Mouse (Mus musculus): Measurements from ENCODE around the gene Fbxl7.
"Not testable (repeated sequence)": the region's sequence is repeated elsewhere in the genome, so short reads cannot be mapped to it uniquely, and the experiment has no call there.

The Fbxl7 gene

DNA sequence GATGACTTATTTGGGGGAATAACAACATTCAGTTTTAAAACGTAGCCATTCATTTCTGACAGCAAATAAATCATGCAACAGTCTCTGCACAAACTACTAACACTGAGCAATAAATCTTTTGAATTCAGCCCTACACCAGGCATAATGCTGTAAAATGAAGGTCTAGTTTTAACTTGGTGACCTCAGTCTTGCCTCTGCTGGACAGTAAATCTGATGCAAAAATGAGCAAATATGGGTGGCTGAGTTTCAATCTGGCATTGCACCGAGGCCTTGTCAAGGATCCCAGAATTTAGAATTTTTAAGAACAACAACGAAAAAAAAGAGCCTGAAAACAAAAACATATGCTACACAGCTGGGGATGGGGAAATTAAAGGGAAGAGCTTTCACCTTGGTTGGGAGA lies 85.8 kb downstream of the Fbxl7 start:
- no peak for DNase-seq (ENCODE audit: low read depth, low spot score)

DNA sequence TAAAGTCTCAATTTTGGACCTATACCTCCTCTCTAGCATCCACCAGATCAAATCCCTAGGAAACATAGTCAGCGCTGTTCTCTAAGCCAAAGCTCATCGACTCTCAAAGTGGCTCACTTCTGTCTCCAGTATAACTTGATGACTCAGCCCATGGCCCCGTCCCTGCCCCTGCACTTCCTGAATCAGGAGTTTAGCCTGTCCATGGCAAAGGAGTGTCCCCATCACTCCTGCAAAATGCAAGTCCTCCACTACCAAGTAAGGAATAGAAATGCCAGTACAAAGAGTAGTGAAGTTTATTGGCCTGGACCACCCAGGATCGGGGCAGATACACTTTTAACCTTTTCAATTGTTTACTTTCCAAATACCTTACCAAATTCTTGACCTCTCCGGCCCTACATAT lies 91.3 kb downstream of the Fbxl7 start:
- DNase-seq (ENCODE audit: low read depth, low spot score) = no peak

DNA sequence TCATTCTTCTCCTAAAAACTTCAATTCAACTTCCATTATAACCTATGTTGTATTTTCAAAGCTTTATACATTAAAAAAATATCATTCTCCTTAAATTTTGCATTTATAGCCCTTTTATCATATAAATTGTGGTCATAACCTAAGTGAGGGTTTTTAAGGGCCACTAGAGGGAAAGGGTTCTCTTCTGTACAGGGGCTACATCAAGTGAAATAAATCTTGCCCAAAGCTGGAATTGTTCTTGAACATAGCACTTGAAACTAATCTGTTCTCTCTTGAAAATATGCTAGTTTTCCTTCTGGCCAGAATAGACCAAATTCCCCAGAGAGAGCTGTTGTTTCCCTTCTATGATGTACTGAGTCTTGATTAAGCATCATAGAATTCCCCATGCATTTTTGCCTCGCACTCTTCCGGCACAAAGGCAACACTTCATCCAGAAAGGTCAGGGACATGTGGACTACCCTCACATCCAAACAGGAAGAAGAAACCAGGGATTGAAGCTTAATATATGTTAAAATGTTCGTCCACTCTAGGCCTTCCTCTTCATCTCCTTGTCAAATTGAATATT lies 95.8 kb downstream of the Fbxl7 start:
- DNase-seq (ENCODE audit: low read depth, low spot score) = no peak

DNA sequence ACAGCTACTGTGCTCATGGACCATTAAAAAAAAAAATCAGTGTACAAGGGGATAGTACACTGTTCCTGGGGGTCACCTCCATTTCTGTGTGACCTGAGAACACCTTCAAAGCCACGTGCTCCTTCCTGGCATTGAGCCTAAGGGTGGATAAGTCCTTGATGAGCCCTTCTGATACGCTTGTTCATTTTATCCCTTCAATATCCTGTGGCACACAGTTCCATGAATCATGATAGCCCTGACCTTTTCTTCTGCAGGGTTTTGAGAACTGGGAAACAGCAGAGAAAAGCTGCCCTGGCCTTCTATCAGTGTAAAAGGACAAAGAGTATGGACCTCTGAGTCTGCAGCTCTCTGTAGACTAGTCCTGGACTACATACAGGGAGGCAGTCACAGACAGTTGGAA lies 99.4 kb downstream of the Fbxl7 start:
- no peak for DNase-seq (ENCODE audit: low read depth, low spot score)

DNA sequence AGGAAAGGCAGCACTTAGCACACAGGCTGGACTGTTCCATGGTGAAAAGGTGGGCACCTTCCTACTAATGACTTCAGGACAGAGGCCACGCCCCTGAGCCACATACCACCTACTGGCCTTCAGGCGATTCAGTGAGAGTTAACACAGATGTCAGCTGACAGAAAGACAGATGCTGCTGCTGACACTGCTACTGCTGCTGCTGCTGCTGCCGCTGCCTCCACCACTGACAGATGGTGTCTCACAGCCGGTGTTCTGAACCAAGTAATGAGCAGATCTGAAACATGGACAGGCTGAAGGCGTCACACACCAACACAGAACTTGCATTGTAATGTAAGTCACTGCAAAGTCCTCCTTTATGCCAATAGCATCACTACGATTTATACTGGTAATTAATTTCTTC lies 99.9 kb downstream of the Fbxl7 start:
- DNase-seq (ENCODE audit: low read depth, low spot score) = no peak

DNA sequence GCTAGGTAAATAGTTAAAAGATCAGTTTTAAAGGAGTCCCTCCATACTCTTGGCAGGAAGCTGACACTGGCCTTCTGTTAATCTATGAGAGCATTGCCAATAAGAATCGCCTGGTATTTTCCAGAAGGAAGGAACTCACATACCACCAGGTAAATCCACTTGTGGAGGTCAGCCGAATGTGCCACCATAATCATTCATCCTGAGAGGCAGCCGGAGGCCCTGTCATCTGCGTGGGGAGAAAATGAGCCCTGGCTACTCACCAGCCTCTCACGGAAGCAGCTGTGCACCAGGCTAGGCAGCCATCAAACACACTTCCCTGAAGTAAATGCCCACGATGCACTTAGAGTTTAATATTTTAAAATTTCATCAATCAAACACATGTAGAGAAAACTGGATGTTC lies 108.2 kb downstream of the Fbxl7 start:
- DNase-seq (ENCODE audit: low read depth, low spot score) = no peak

DNA sequence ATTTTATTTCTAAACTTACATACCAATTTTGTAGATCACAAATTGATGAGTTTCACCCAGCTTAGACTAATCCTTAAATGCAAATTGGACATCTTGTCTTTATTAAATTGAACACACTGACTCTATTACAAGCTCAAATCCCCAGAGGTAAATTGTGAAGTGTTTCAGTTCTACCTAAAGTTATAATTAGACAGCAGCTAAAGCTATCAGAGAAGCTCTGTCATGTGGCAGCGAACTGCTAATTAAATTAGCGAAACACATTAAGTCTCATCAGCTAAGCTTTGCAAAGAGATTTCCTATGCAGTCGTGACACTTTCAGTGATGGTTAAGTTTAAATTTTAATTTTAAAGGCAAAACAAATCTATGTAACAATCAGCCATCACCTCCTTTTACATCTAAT lies 114.8 kb downstream of the Fbxl7 start:
- DNase-seq (ENCODE audit: low read depth, low spot score) = no peak

DNA sequence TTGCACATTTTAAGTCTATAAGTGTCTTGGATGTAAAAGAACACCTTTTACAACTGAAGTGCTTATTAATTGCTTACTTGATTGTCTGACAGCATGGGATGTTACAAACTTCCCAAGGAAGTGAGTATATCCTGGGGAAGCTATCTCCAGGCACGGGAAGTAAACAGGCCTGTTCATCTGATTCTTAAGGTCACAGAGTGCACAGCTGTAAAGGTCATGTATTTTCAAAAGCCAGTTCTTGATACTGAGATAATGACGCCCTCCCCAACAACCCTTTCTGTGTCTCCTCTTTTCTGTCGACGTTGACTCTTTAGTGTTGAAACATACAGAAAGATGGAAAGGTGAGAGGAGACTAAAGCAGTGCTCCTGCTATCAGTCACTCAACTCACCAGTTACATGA lies 116.3 kb downstream of the Fbxl7 start:
- DNase-seq (ENCODE audit: low read depth, low spot score) = no peak

DNA sequence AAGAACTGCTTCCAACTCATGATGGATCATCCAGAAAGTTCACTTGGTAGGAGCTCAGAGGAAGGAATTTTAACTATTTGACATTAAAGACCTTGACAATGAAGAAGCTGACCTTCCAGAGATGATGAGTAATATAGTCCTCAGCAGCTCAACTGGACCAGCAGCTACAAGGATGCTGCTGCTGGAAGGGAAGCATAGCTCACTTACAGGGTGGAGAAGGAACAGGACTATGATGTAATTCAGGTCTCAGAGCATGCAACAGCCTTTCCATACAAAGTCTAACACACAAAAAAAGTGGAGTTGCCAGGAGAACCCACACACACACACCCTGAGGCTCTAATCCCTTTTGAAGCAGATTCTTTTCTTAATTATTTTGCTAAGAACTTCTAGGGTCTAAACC lies 119.7 kb downstream of the Fbxl7 start:
- no peak for DNase-seq (ENCODE audit: low read depth, low spot score)

DNA sequence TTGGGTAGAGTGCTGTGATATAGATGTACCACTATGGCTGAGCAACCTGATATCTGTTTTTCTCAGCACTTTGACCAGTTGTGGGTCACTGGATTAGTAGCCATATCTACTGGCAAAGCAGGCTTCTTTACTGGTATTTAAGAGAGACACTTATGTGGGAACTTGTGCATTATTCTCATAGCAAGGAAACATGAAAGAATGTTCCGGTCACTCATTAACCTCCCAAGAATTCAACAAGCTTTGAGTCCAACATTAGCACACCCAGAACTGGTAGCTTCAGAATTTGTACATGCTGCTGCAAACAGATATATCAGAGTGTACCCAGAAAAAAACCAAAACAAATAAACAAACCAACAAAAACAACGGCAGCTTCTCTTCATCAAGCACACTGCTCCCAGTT lies 120.5 kb downstream of the Fbxl7 start:
- DNase-seq (ENCODE audit: low read depth, low spot score) = no peak

DNA sequence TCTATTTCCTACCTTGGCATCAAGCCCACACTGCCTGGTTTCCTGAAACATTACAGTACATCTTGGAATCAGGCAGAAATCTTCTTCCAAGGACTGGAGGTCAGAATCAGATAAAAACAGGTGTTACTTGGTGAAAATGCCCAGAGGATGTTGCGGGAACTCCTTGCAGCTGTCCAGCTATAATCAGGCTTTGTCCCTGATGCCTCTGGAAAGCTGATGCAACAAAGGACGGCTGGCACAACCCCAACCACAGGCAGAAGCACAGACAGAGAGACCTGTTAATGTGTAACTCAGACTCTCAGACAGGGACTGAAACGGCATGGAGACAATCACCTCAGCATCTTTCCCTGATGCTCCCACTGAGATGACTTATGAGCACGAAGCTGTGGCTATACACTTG lies 133.7 kb downstream of the Fbxl7 start:
- no peak for DNase-seq (ENCODE audit: low read depth, low spot score)

DNA sequence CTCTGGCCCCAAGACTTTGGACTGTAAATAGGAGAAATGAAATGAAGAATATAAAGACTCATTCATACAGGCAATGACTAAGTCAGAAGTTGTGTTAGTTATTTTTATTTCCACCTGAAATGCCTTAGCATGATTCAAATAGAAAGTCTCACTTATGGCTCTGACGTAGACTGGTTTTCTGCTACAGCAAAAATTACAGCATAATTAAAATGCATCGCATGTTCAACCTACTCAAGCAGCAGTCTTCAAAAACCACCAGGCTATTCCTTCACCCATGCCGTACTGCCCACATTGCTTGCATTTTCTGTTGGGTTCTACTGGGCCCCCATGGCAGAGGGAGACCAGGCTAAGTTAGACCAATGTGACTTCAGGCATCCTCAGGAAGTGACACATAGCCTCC lies 146.9 kb downstream of the Fbxl7 start:
- no peak for DNase-seq (ENCODE audit: low read depth, low spot score)

DNA sequence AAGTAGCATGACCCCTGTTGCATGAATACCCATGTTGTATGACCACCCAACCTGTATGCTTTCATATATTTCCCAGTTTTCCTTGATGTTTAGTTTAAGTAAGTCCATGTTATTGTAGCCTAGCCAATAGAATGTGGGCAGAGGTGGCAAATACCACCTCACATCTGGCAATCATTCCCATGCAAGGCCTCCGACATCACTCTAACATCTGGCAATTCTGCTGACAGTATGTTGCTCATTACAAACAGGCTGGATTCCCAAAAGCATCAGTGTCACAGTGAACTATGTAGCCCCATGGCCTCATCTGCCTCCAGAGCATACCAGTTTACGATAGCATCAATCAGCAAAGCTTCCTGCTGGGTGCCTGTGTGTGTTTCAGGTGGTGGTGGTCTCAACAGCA lies 163.0 kb downstream of the Fbxl7 start:
- DNase-seq (ENCODE audit: low read depth, low spot score) = no peak

DNA sequence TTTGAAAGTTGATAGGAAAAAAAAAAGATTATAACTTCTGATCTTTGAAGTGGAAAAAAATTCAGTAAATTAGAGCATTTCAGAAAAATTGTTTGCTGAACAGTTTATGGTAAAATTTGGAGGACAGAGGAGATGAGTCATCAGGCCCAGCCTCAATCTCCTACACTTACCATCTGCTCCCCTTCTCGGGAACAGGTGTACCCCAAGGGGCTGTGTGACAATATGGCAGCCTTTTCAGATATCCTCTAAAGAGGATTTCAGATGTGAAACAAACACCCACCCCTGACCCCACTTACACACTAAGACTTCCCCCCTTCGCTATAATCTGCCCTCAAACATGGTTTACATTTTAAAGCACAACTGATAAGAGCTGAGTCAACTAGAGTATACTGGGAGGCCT lies 164.6 kb downstream of the Fbxl7 start:
- DNase-seq (ENCODE audit: low read depth, low spot score) = no peak

DNA sequence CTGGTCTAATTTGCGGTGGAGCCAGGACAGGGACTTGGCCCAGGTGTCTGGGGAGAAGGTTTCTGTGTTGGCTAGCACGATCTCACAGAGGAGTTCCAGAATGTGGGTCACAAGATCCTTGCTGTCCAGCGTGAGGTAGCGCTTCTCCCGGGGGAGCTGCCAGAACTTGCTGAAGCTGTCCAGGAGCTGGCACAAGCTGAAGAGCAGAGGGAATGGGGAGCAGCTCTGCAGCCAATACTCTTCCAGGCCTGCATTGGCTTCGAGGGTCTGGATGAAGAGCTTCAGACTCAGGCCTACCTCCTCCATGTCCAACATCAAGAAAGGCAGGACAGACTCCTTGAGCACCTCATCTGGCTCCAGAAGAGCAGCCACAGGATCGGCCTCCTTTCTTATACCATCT lies 166.0 kb downstream of the Fbxl7 start:
- not testable (repeated sequence) for DNase-seq (ENCODE audit: low read depth, low spot score)

DNA sequence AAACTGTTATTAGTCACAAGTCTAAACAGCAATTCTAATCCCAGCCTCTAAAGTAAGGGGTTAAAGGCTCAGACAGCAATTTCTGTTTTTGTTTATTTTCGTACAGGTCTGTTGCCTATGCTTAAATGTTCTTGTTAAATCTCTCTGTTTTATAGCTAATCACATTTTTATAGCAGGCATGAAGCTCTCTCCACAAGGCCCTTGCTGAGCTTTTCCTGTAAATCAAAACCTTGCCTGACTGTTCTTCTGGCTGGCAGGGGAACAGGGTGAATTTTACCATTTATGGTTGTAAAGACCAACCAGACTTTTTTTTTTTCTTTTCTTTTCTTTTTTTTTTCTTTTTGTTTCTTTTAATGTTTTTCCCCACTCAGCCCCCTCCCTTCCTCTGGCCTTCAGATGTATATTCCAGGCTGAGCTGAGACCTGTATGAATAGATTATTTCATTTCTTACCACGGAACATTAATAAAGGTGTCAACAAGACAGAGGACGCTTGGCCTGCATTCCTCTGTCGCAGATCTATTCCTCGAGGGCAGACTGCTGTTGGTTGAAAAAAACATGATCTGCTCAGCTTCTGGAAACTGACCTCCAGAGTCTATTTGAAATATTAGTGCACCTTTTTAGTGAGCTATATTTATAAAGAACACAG lies 176.9 kb downstream of the Fbxl7 start:
- DNase-seq (ENCODE audit: low read depth, low spot score) = no peak

DNA sequence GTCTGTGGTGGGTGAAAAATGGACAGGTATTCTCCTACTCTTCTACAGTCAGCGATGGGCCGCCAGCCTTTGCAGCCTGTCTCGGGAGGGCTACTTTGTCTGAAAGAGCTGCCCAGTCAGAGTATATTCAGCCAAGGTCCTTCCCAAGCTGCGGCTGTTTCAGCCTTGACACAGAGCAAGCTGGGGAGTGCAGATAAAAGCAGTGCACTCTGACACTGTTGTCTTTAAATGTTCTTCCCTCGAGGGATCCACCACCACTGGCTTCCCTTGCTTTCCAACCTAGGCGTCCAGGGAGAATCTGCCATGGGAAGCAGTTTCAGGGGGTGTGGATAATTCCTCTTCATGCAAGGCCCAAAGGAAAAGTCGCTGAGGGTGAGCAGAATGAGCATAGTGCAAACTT lies 177.4 kb downstream of the Fbxl7 start:
- DNase-seq (ENCODE audit: low read depth, low spot score) = no peak

DNA sequence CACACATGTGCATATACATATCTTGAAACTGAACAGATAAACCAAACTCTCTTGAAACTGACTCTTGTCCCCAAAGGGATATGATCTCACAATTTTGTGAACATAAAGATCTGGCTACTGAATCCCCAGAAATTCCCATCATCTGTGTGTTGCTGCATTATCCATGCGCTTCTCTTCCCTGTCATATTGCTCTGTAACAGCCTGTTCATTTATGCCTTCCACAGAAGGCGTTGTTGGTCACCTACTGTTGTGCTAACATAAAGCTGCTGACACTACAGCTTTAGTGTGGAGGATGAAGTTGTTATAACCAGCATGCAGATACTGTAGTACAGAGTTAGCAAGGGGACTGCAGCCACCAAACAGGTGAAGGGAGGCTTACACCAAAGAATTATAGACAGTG lies 179.2 kb downstream of the Fbxl7 start:
- DNase-seq (ENCODE audit: low read depth, low spot score) = no peak

DNA sequence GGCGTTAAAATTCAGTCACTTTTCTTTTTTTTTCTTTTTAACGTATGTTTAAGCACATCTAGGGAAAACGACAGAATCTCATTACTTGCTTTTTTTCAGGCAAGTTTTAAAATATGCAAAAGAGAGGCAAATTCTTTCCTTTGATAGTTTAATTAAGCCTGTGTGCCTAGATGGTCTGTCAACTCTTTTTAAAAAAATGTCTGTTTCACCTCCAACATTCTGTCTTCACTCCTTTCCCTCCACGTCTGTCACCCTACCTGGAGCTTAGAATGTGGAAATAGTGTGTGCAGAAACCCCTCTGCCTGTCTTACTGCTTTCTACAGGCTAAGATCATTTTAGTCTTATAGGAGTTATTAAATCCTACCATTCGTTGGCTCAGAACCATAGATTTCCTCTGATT lies 179.7 kb downstream of the Fbxl7 start:
- DNase-seq (ENCODE audit: low read depth, low spot score) = no peak

DNA sequence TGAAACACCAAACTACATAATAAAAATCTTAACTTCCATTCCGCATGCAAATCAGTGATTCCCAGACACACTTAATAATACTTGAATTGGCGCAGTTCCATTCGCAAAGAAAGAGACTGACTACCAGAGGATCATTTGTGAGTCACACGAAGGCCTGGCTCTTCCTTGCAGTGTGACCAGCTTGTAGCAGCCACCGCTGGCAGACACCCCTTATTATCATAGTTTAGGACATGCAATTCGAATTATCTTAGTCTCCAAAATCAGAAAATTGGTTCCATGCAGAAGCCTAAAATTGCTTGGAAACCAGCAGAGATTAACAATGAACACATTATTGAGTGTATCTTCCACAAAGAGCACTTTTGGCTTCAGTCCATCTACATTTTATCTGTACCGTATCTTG lies 183.1 kb downstream of the Fbxl7 start:
- no peak for DNase-seq (ENCODE audit: low read depth, low spot score)

DNA sequence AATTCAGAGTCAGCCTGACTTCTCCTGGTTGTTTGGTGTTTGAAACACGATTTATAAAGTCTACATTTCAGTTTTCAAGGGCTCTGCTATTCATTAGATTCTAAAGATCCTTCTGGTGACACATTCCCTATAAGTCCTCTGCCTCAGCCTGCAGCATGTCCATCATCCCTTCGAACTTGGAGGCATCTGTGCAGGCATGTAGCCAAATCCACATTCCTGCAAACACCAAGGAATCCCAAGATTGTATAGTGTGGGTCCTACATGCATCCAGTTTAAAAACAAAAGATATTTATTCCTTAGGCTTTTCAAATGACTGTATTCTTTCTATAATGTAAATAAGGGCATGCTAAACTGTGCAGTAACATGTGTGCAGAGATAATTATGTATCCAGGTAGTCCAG lies 190.4 kb downstream of the Fbxl7 start:
- DNase-seq (ENCODE audit: low read depth, low spot score) = no peak

DNA sequence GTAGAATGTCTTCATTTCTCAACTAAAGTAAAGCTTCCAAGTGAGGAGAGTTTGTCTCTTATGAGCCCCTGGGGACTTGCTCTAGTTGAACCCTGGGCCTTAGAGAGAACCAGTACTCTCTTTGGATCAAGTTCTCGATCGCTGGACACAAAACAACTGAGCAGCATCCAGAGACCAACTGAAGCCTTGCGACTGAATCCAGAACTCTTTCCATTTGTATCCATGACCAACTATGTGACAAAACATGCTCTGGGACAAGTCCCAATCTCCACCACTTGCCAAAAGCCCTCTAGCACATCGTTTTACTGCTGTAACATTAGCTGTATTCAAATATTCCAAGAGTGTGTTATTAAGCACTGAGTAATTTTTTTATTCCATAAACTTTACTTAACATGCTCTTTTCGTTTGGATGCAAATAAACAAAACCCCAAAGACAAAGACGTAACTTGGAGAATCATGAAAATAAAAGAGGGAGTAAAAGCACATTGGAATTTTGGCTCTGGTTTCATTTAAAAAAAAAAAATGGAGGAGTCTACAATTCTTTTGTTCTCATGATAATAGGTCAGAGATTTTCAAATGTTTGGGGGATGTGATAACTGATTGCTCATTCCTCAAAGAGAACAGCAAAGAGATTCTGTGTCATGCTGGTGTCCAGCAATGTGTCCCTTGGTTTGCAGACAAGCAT lies 192.1 kb downstream of the Fbxl7 start:
- DNase-seq (ENCODE audit: low read depth, low spot score) = no peak

DNA sequence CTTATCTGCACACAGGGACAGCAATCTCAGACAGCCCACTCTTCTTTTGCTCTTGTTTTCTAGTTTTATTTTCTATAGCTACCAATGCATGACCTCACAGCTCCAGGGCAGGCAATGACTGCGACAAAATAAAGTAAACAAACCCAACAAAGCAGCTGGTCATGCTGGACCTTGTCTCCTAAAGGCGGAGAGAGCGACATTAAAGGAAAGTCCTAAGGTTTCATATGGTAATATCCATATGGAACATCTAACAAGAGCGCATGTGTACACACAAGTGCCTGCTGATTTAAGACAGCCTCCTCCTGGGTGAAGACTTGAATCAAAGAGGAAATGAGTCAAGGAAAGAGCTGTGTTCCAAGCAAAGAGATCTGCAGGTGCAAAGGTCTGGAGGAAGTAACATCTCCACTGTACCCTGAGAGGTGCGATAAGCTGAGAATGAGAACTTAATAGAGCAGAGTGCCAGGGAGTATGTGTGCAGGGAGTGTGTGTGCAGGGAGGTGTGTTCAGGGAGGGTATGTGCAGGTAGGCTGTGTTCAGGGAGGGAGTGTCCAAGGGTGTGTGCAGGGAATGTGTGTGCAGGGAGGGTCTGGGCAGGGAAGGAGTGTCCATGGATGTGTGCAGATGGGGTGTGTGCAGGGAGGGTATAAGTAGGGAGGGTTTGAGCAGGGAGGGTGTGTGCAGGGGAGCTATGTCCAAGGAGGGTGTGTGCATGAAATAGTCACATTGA lies 193.3 kb downstream of the Fbxl7 start:
- DNase-seq (ENCODE audit: low read depth, low spot score) = no peak
